Mouse (Mus musculus) limb, embryonic 12.5 days (tissue): ENCODE measurements around the gene Stk38. TPM values are rescaled to one million over a fixed set of nuclear protein-coding genes. Genes with fewer than 3 reads are reported as not detected.
"Not testable (repeated sequence)": the region's sequence is repeated elsewhere in the genome, so short reads cannot be mapped to it uniquely, and the experiment has no call there.

Source experiments
- ATAC-seq: fragments of 200-750 bp; cut with Nextera tagmentation; 2 replicates; pipeline ENCODE4 v1.8.0; 2017; ENCODE audit warnings: low read depth, moderate TSS enrichment; ENCODE audit not compliant: insufficient number of reproducible peaks, insufficient read depth, low FRiP score, low TSS enrichment
- H3K27ac ChIP-seq: fragments of 300-500 bp; sonication (generic); 2 replicates; pipeline ENCODE4 v1.5.1; 2016; ENCODE audit warnings: mild to moderate bottlenecking, moderate library complexity
- H3K27me3 ChIP-seq: fragments of 300-500 bp; sonication (generic); 2 replicates; pipeline ENCODE4 v1.6.1; 2016; ENCODE audit warnings: mild to moderate bottlenecking, moderate library complexity
- H3K36me3 ChIP-seq: fragments of 300-500 bp; sonication (generic); 2 replicates; pipeline ENCODE4 v1.6.1; 2016; ENCODE audit warnings: mild to moderate bottlenecking, moderate library complexity
- H3K4me1 ChIP-seq: fragments of 300-500 bp; sonication (generic); replicated peaks from 2 replicates; pipeline ENCODE4 v1.6.1; 2016
- H3K4me2 ChIP-seq: fragments of 300-500 bp; sonication (generic); 2 replicates; pipeline ENCODE4 v1.6.1; 2016; ENCODE audit warnings: mild to moderate bottlenecking, moderate library complexity
- H3K4me3 ChIP-seq: fragments of 300-500 bp; sonication (generic); replicated peaks from 2 replicates; pipeline ENCODE4 v1.5.1; 2016; ENCODE audit warnings: mild to moderate bottlenecking
- H3K9ac ChIP-seq: fragments of 300-500 bp; sonication (generic); replicated peaks from 2 replicates; pipeline ENCODE4 v1.6.1; 2016; ENCODE audit warnings: mild to moderate bottlenecking, moderate library complexity
- H3K9me3 ChIP-seq: fragments of 300-500 bp; sonication (generic); 2 replicates; pipeline ENCODE4 v1.6.1; 2016; ENCODE audit warnings: mild to moderate bottlenecking, moderate library complexity
- WGBS: fragments of 180-500 bp; shearing (Covaris S2); methylation state at CpG from one replicate; pipeline ENCODE4 v1.1.7; 2016; 5-methylcytosine and 5-hydroxymethylcytosine counted together
- polyA plus RNA-seq: library from polyadenylated mRNA; unstranded; fragments of >200 nt; fragmentation: Nextera tagmentation; extraction: Ambion mirVana; gene quantifications from 2 replicates; pipeline ENCODE4 v1.2.1, GENCODE M21; 2016

Stk38 gene
- polyA plus RNA-seq, 1 experiment from 2014 or later, result 149 TPM

- Histone ChIP-seq H3K27me3 (no peaks in the 10 kb centered on the region), H3K27ac (no peak overlapping the region), H3K4me3 (peak overlapping the region; percentile 76), H3K36me3 (peaks cover 55% of the 10 kb centered on the region), H3K9ac (no peak overlapping the region), H3K4me1 (peaks cover 24% of the 10 kb centered on the region), H3K9me3 (no peaks in the 10 kb centered on the region), H3K4me2 (peak overlapping the region; percentile 92)
- ATAC-seq, result no peak
Measured at GRCm38 (mm10) chr17:29035506-29035905, 27.7 kb upstream of the Stk38 start.

GRCm38 (mm10) chr17:29034264-29034663 is 26.5 kb upstream of the Stk38 start:
- peak overlapping the region; percentile 92 for H3K4me2 ChIP-seq
- H3K9me3 ChIP-seq, result no peaks in the 10 kb centered on the region
- peaks cover 24% of the 10 kb centered on the region for H3K4me1 ChIP-seq
- H3K9ac ChIP-seq, result peak overlapping the region; percentile 98
- H3K27me3 ChIP-seq, result no peaks in the 10 kb centered on the region
- peak overlapping the region; percentile 76 for H3K4me3 ChIP-seq
- no peak overlapping the region for H3K27ac ChIP-seq
- no peak for ATAC-seq
- peaks cover 43% of the 10 kb centered on the region for H3K36me3 ChIP-seq

- H3K27ac ChIP-seq, result 0 out of 2 replicates have a peak overlapping the region, but pooled peaks have one; percentile 99
- H3K9ac ChIP-seq, result peak overlapping the region; percentile 98
- no peaks in the 10 kb centered on the region for H3K27me3 ChIP-seq
- H3K4me3 ChIP-seq, result peak overlapping the region; percentile 76
- peaks cover 37% of the 10 kb centered on the region for H3K36me3 ChIP-seq
- no peaks in the 10 kb centered on the region for H3K9me3 ChIP-seq
- 0% methylated on average over 6 of the region's 6 CpGs for WGBS
- peak overlapping the region; percentile 92 for H3K4me2 ChIP-seq
- ATAC-seq, result no peak
- H3K4me1 ChIP-seq, result peaks cover 24% of the 10 kb centered on the region
Measured at GRCm38 (mm10) chr17:29033569-29034061, 25.8 kb upstream of the Stk38 start.

GRCm38 (mm10) chr17:29032274-29033069 is 24.7 kb upstream of the Stk38 start, which contains the start of gene Srsf3:
TSS of gene Srsf3 (plus strand) at chr17:29032628.
- peak within 1 kb of the TSS; percentile 98 for H3K9ac ChIP-seq
- no peaks in the 10 kb centered on the region for H3K9me3 ChIP-seq
- ATAC-seq, result peak; percentile 95
- H3K4me1 ChIP-seq, result peaks cover 21% of the 10 kb centered on the region
- WGBS, result under 1% methylated on average over 77 of the region's 77 CpGs
- H3K4me2 ChIP-seq, result peak within 1 kb of the TSS; percentile 92
- H3K36me3 ChIP-seq, result peaks cover 25% of the 10 kb centered on the region
- H3K27ac ChIP-seq, result peak within 1 kb of the TSS; percentile 99
- peak within 1 kb of the TSS; percentile 76 for H3K4me3 ChIP-seq
- no peaks in the 10 kb centered on the region for H3K27me3 ChIP-seq

- Histone ChIP-seq H3K36me3 (peaks cover 19% of the 10 kb centered on the region), H3K9me3 (no peaks in the 10 kb centered on the region), H3K27ac (peak overlapping the region; percentile 99), H3K4me2 (peak overlapping the region; percentile 60), H3K27me3 (no peaks in the 10 kb centered on the region), H3K4me3 (peak overlapping the region; percentile 76), H3K9ac (peak overlapping the region; percentile 98), H3K4me1 (peaks cover 22% of the 10 kb centered on the region)
- under 1% methylated on average over 26 of the region's 26 CpGs for WGBS
- no peak for ATAC-seq
Measured at GRCm38 (mm10) chr17:29031771-29032273, 24.0 kb upstream of the Stk38 start.

GRCm38 (mm10) chr17:29031085-29031711 is 23.4 kb upstream of the Stk38 start:
- H3K9me3 ChIP-seq, H3K27me3 ChIP-seq, ATAC-seq: not testable (repeated sequence)
- Histone ChIP-seq H3K4me3 (peak overlapping the region; percentile 76), H3K4me1 (peaks cover 22% of the 10 kb centered on the region), H3K36me3 (peaks cover 12% of the 10 kb centered on the region), H3K4me2 (peak overlapping the region; percentile 60), H3K9ac (peak overlapping the region; percentile 98), H3K27ac (peak overlapping the region; percentile 99)
- WGBS, result 64% methylated on average over 7 of the region's 7 CpGs

GRCm38 (mm10) chr17:29030321-29031034 is 22.7 kb upstream of the Stk38 start:
- Histone ChIP-seq H3K9me3 (no peaks in the 10 kb centered on the region), H3K27ac (no peak overlapping the region), H3K36me3 (peaks cover 5% of the 10 kb centered on the region; the same call in 1 of the 2 replicates), H3K4me3 (no peak overlapping the region), H3K27me3 (no peaks in the 10 kb centered on the region), H3K4me1 (peaks cover 20% of the 10 kb centered on the region), H3K9ac (no peak overlapping the region), H3K4me2 (no peak overlapping the region)
- ATAC-seq, result 0 out of 2 replicates have a peak, but pooled peaks have one; percentile 4
- 92% methylated on average over 6 of the region's 6 CpGs for WGBS

GRCm38 (mm10) chr17:29026652-29027356 is 19.0 kb upstream of the Stk38 start:
- Histone ChIP-seq H3K27me3 (peaks cover 3% of the 10 kb centered on the region; the same call in 1 of the 2 replicates), H3K36me3 (no peaks in the 10 kb centered on the region), H3K9me3 (no peaks in the 10 kb centered on the region), H3K4me3 (no peak overlapping the region), H3K4me2 (no peak overlapping the region), H3K9ac (no peak overlapping the region), H3K4me1 (peaks cover 24% of the 10 kb centered on the region), H3K27ac (peak overlapping the region; percentile 37; the same call in 1 of the 2 replicates)
- ATAC-seq, result no peak
- WGBS, result 59% methylated on average over 5 of the region's 5 CpGs

- Histone ChIP-seq H3K36me3 (no peaks in the 10 kb centered on the region), H3K4me3 (no peak overlapping the region), H3K9me3 (no peaks in the 10 kb centered on the region), H3K27ac (no peak overlapping the region), H3K9ac (no peak overlapping the region), H3K4me1 (peaks cover 18% of the 10 kb centered on the region; the same call in 1 of the 2 replicates), H3K27me3 (peaks cover 3% of the 10 kb centered on the region; the same call in 1 of the 2 replicates), H3K4me2 (no peak overlapping the region)
- no peak for ATAC-seq
- WGBS, result 24% methylated on average over 10 of the region's 10 CpGs
Measured at GRCm38 (mm10) chr17:29024896-29025565, 17.2 kb upstream of the Stk38 start.
